Mouse (Mus musculus) C2C12 (cell line): Measurements from ENCODE around the gene Scd2. TPM values are rescaled to one million over a fixed set of nuclear protein-coding genes. Genes with fewer than 3 reads are reported as not detected.

Experiments used
- H3K27me3 ChIP-seq: one replicate; pipeline ENCODE4 v1.6.1; 2011; ENCODE audit not compliant: control insufficient read depth, insufficient read depth, insufficient read length
- H3K36me3 ChIP-seq: one replicate; pipeline ENCODE4 v1.6.1; 2011; ENCODE audit not compliant: control insufficient read depth, insufficient read depth
- H3K4me3 ChIP-seq: one replicate; pipeline ENCODE4 v1.5.1; 2011; ENCODE audit warnings: mild to moderate bottlenecking, control low read depth; ENCODE audit not compliant: poor library complexity, insufficient read depth, severe bottlenecking
- H3K79me2 ChIP-seq: one replicate; pipeline ENCODE4 v1.6.1; 2011; ENCODE audit not compliant: control insufficient read depth, insufficient read depth
- H3K79me3 ChIP-seq: one replicate; pipeline ENCODE4 v1.6.1; 2011; ENCODE audit warnings: low read depth, control low read depth
- H3ac ChIP-seq: one replicate; pipeline ENCODE3; 2011; ENCODE audit warnings: low read depth; ENCODE audit not compliant: control insufficient read depth, insufficient read length
- CEBPB ChIP-seq: IDR thresholded peaks from one replicate; pipeline ENCODE4 v1.6.1; 2011; ENCODE audit warnings: low read depth, mild to moderate bottlenecking, control low read depth, moderate library complexity
- CTCF ChIP-seq: IDR thresholded peaks from one replicate; pipeline ENCODE4 v1.5.1; 2011; ENCODE audit not compliant: control insufficient read depth, insufficient read depth, insufficient read length
- FOSL1 ChIP-seq: IDR thresholded peaks from one replicate; pipeline ENCODE4 v1.8.0; 2011; ENCODE audit warnings: mild to moderate bottlenecking, low read length; ENCODE audit not compliant: poor library complexity, insufficient read depth, severe bottlenecking
- MAX ChIP-seq: IDR thresholded peaks from one replicate; pipeline ENCODE4 v1.6.1; 2011; ENCODE audit warnings: mild to moderate bottlenecking, control low read depth
- MYOD1 ChIP-seq: IDR thresholded peaks from one replicate; pipeline ENCODE4 v1.6.1; 2011; ENCODE audit warnings: low read depth; ENCODE audit not compliant: control insufficient read depth, insufficient read length
- MYOG ChIP-seq: IDR thresholded peaks from one replicate; pipeline ENCODE4 v1.6.1; 2011; ENCODE audit not compliant: control insufficient read depth, insufficient read length; ENCODE audit errors: extremely low read depth
- USF1 ChIP-seq: IDR thresholded peaks from one replicate; pipeline ENCODE4 v1.6.1; 2011; ENCODE audit warnings: low read depth, mild to moderate bottlenecking, control low read depth, moderate library complexity
- polyA plus RNA-seq: library from polyadenylated mRNA; unstranded; fragments of >200 nt; fragmentation: generic; extraction: Trizol; gene quantifications from one replicate; pipeline ENCODE4 v1.2.1, GENCODE M21; 2012; ENCODE audit warnings: missing spikeins

Scd2 gene
- polyA plus RNA-seq, 1 experiment = 144 TPM

DNA sequence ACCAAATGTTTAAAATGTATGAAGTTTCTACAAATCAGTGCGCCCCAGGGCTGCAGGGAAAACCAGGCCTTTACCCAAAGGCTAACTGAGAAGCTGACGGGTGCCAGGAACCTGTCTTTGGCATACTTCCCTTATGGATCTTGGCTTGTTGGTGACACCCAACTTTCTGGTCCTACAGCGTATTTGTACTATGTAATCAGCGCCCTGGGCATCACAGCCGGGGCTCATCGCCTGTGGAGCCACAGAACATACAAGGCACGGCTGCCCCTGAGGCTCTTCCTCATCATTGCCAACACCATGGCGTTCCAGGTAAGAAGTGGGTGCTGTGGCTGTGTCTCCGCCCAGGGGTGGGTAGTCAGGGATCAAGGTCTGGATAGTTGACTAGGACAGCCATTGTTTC lies 4.4 kb downstream of the Scd2 start:
- TF ChIP-seq CEBPB (no peak), CTCF (no peak), MYOG (no peak), MAX (no peak), USF1 (no peak), MYOD1 (no peak), FOSL1 (no peak)
- Histone ChIP-seq H3K4me3 (no peak overlapping the region), H3K79me2 (peaks cover 88% of the 10 kb centered on the region), H3K27me3 (no peaks in the 10 kb centered on the region), H3ac (no peak overlapping the region), H3K79me3 (peaks cover 76% of the 10 kb centered on the region), H3K36me3 (peaks cover 78% of the 10 kb centered on the region)

- Histone ChIP-seq H3K36me3 (peaks cover 90% of the 10 kb centered on the region), H3K79me2 (peaks cover 98% of the 10 kb centered on the region)
- TF ChIP-seq USF1 = no peak
- no peak for TF ChIP-seq CEBPB
- TF ChIP-seq MYOD1 = no peak
- no peak for TF ChIP-seq MAX
- no peak for TF ChIP-seq MYOG
- no peak for TF ChIP-seq FOSL1
- no peak for TF ChIP-seq CTCF
These were observed 5.6 kb downstream of the Scd2 start for GRCm38 (mm10) chr19:44299078-44299477.

DNA sequence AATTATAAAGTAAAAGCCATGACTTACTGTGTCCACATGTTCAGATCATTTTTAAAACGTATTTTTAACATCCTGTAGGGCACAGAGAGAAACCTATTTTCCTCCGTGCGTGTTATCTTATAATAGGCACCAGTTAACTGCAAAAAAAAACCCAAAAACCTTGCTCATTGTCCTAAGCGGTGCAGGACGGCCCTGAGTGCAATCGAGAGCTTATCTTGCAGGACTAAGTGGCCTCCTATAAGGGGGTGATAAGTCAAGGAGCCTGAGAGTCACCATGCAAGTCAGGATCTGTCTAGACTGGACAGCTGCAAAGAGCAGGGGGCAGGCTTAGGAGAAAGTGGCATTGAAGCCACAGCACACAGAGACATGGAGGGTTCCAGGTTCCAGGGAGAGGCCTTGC lies 6.4 kb downstream of the Scd2 start:
- TF ChIP-seq USF1 = no peak
- no peak for TF ChIP-seq MAX
- no peak for TF ChIP-seq CTCF
- no peak for TF ChIP-seq MYOG
- no peak for TF ChIP-seq MYOD1
- no peak for TF ChIP-seq FOSL1
- TF ChIP-seq CEBPB = no peak
- Histone ChIP-seq H3K79me2 (peaks cover 98% of the 10 kb centered on the region), H3K4me3 (no peak overlapping the region)

More at GRCm38 (mm10) chr19:44299078-44299477, 5.6 kb downstream of the Scd2 start:
- no peak overlapping the region for H3ac ChIP-seq
- H3K27me3 ChIP-seq = no peaks in the 10 kb centered on the region
- peaks cover 78% of the 10 kb centered on the region for H3K79me3 ChIP-seq
- no peak overlapping the region for H3K4me3 ChIP-seq

DNA sequence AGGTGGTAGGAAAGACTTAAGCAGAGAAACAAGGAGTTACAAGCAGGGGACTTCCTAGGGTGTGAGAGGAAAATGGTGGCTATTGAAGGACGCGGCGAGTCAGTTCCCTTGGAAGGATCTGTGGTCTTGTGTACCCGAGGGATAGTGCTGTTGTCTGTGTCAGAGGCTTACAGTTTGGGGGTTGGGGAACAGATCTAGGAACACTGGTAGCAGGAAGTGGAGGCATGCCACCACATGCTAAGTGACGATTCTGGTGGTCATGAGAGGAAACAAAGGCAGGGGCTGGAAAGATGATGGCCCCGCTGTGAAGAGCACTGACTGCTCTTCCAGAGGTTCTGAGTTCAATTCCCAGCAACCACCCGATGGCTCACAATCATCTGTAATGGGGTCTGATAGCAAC lies 7.0 kb downstream of the Scd2 start:
- Histone ChIP-seq H3ac (no peak overlapping the region), H3K36me3 (peaks cover 98% of the 10 kb centered on the region), H3K4me3 (no peak overlapping the region), H3K27me3 (no peaks in the 10 kb centered on the region), H3K79me2 (peaks cover 98% of the 10 kb centered on the region), H3K79me3 (peaks cover 78% of the 10 kb centered on the region)
- TF ChIP-seq MAX (no peak), CTCF (no peak), USF1 (no peak), CEBPB (no peak), MYOG (no peak)

More for the DNA sequence above, 6.4 kb downstream of the Scd2 start:
- H3K27me3 ChIP-seq = no peaks in the 10 kb centered on the region
- peaks cover 98% of the 10 kb centered on the region for H3K36me3 ChIP-seq
- no peak overlapping the region for H3ac ChIP-seq
- peaks cover 78% of the 10 kb centered on the region for H3K79me3 ChIP-seq

GRCm38 (mm10) chr19:44301176-44301575 lies 7.7 kb downstream of the Scd2 start:
- peaks cover 74% of the 10 kb centered on the region for H3K79me3 ChIP-seq
- no peak overlapping the region for H3K4me3 ChIP-seq
- no peak overlapping the region for H3ac ChIP-seq
- TF ChIP-seq MYOG (no peak), USF1 (no peak), MYOD1 (no peak), CTCF (no peak), MAX (no peak), FOSL1 (no peak), CEBPB (no peak)
- no peaks in the 10 kb centered on the region for H3K27me3 ChIP-seq
- peaks cover 98% of the 10 kb centered on the region for H3K36me3 ChIP-seq
- H3K79me2 ChIP-seq = peaks cover 98% of the 10 kb centered on the region
